In genomic region chr16:33878041-33878783, GRCm38 (mm10) we compare ENCODE assay signal across 8 mouse cellular contexts. TPM values are rescaled to one million over a fixed set of nuclear protein-coding genes. Genes with fewer than 3 reads are reported as not detected.
A peak's percentile ranks its signal among the peaks of the same experiment; 100 is the strongest.
DNase-seq lines count a peak whose midpoint lies in the region; ATAC-seq lines count a peak whose summit lies in the region.

No protein-coding gene starts in this region.

- H3K27me3 ChIP-seq in limb, embryonic 12.5 days: no peaks in the 10 kb centered on the region
- H3K27me3 ChIP-seq in limb, embryonic 10.5 days (ENCODE audit: low read depth, poor library complexity, severe bottlenecking): no peaks in the 10 kb centered on the region
- H3K27me3 ChIP-seq in embryonic facial prominence, embryonic 10.5 days (replicated peaks; ENCODE audit: low read depth, poor library complexity, severe bottlenecking): no peaks in the 10 kb centered on the region
- no peaks in the 10 kb centered on the region for H3K27me3 ChIP-seq in heart, embryonic 13.5 days (replicated peaks)
- H3K27me3 ChIP-seq in neural tube, embryonic 15.5 days (replicated peaks): no peaks in the 10 kb centered on the region

- H3K36me3 ChIP-seq in limb, embryonic 12.5 days: peaks cover 34% of the 10 kb centered on the region
- peaks cover 36% of the 10 kb centered on the region for H3K36me3 ChIP-seq in limb, embryonic 10.5 days
- peaks cover 34% of the 10 kb centered on the region for H3K36me3 ChIP-seq in embryonic facial prominence, embryonic 10.5 days (replicated peaks)
- peaks cover 17% of the 10 kb centered on the region; the same call in 1 of the 2 replicates for H3K36me3 ChIP-seq in heart, embryonic 13.5 days
- H3K36me3 ChIP-seq in neural tube, embryonic 15.5 days: no peaks in the 10 kb centered on the region

- no peak for DNase-seq in limb, embryonic 10.5 days (ENCODE audit: low spot score)
- DNase-seq in embryonic facial prominence, embryonic 10.5 days (ENCODE audit: low spot score): no peak
- peak; percentile 63 to 81 for DNase-seq in lung, postnatal 4 days
- no peak for DNase-seq in left cerebral cortex, adult 9 months (ENCODE audit: low spot score in 2 of 2)

- no peak overlapping the region for H3K4me3 ChIP-seq in limb, embryonic 12.5 days (replicated peaks)
- H3K4me3 ChIP-seq in limb, embryonic 10.5 days: no peak overlapping the region
- H3K4me3 ChIP-seq in embryonic facial prominence, embryonic 10.5 days: no peak overlapping the region
- no peak overlapping the region for H3K4me3 ChIP-seq in heart, embryonic 13.5 days
- no peak overlapping the region for H3K4me3 ChIP-seq in neural tube, embryonic 15.5 days (replicated peaks)

- no peaks in the 10 kb centered on the region for H3K9me3 ChIP-seq in limb, embryonic 12.5 days
- no peaks in the 10 kb centered on the region for H3K9me3 ChIP-seq in limb, embryonic 10.5 days (replicated peaks)
- H3K9me3 ChIP-seq in embryonic facial prominence, embryonic 10.5 days: no peaks in the 10 kb centered on the region
- H3K9me3 ChIP-seq in heart, embryonic 13.5 days: 0 out of 2 replicates have a peak, but pooled peaks cover 2% of the 10 kb centered on the region
- no peaks in the 10 kb centered on the region for H3K9me3 ChIP-seq in neural tube, embryonic 15.5 days (replicated peaks)

- ATAC-seq in limb, embryonic 12.5 days (ENCODE audit: insufficient number of reproducible peaks, insufficient read depth, low FRiP score, low TSS enrichment, low read depth): no peak
- no peak for ATAC-seq in heart, embryonic 13.5 days (ENCODE audit: extremely low read depth, insufficient number of reproducible peaks, low FRiP score, low TSS enrichment)
- ATAC-seq in erythroblast, adult 5-6 weeks (replicated peaks; ENCODE audit: low FRiP score, poor library complexity, severe bottlenecking): no peak
- no peak for ATAC-seq in neural tube, embryonic 15.5 days (ENCODE audit: low FRiP score)

- WGBS in limb, embryonic 12.5 days: 66% methylated on average over 6 of the region's 6 CpGs
- 73% methylated on average over 6 of the region's 6 CpGs for WGBS in limb, embryonic 10.5 days
- 70% methylated on average over 6 of the region's 6 CpGs for WGBS in embryonic facial prominence, embryonic 10.5 days
- WGBS in heart, embryonic 13.5 days: 58% methylated on average over 6 of the region's 6 CpGs
- WGBS in neural tube, embryonic 15.5 days: 69% methylated on average over 6 of the region's 6 CpGs

- peaks cover 20% of the 10 kb centered on the region for H3K4me1 ChIP-seq in limb, embryonic 12.5 days (replicated peaks)
- peaks cover 10% of the 10 kb centered on the region for H3K4me1 ChIP-seq in limb, embryonic 10.5 days
- H3K4me1 ChIP-seq in embryonic facial prominence, embryonic 10.5 days: peaks cover 37% of the 10 kb centered on the region
- peaks cover 68% of the 10 kb centered on the region for H3K4me1 ChIP-seq in heart, embryonic 13.5 days
- H3K4me1 ChIP-seq in neural tube, embryonic 15.5 days: peaks cover 15% of the 10 kb centered on the region

- H3K4me2 ChIP-seq in limb, embryonic 12.5 days: no peak overlapping the region
- H3K4me2 ChIP-seq in heart, embryonic 13.5 days: no peak overlapping the region
- no peak overlapping the region for H3K4me2 ChIP-seq in neural tube, embryonic 15.5 days

- H3K9ac ChIP-seq in limb, embryonic 12.5 days (replicated peaks): no peak overlapping the region
- H3K9ac ChIP-seq in heart, embryonic 13.5 days: peak overlapping the region; percentile 8; the same call in 1 of the 2 replicates
- H3K9ac ChIP-seq in neural tube, embryonic 15.5 days (replicated peaks): no peak overlapping the region

- H3K27ac ChIP-seq in limb, embryonic 12.5 days: peak overlapping the region; percentile 56; the same call in 1 of the 2 replicates
- no peak overlapping the region for H3K27ac ChIP-seq in limb, embryonic 10.5 days
- 0 out of 2 replicates have a peak overlapping the region, but pooled peaks have one; percentile 65 for H3K27ac ChIP-seq in embryonic facial prominence, embryonic 10.5 days (replicated peaks)
- H3K27ac ChIP-seq in heart, embryonic 13.5 days (replicated peaks): peak overlapping the region; percentile 62
- H3K27ac ChIP-seq in neural tube, embryonic 15.5 days (replicated peaks): no peak overlapping the region

RNA-seq across cellular contexts. Expression of gene Itgb5, which starts 48.7 kb away (rescaled TPM):
- polyA plus RNA-seq in limb, embryonic 12.5 days (2016; fragmentation: Nextera tagmentation; extraction: Ambion mirVana): 77.9 and 86.0 TPM in 2 replicates
- 64.3 and 67.1 TPM in 2 replicates for polyA plus RNA-seq in limb, embryonic 10.5 days (2016; fragmentation: Nextera tagmentation; extraction: Ambion mirVana)
- 62.1 and 64.1 TPM in 2 replicates for polyA plus RNA-seq in embryonic facial prominence, embryonic 10.5 days (2016; fragmentation: Nextera tagmentation; extraction: Ambion mirVana)
- 37.6 and 49.0 TPM in 2 replicates for polyA plus RNA-seq in heart, embryonic 13.5 days (2015; fragmentation: Nextera tagmentation; extraction: Ambion mirVana)
- 4.6 and 25.6 TPM in 2 replicates for total RNA-seq in erythroblast, adult 5-6 weeks (2015; ENCODE audit: low replicate concordance)
- 2.2 and 8.2 TPM in 2 replicates for total RNA-seq in erythroblast, adult 5-6 weeks (2017; ENCODE audit: low replicate concordance)
- 19.2 and 20.1 TPM in 2 replicates for polyA plus RNA-seq in neural tube, embryonic 15.5 days (2015; fragmentation: Nextera tagmentation; extraction: Ambion mirVana)

Comparison
In these comparisons a context has a peak if more than half of its experiments do, and no peak if none do; other contexts are left out.
1. H3K27ac ChIP-seq: peak in limb, embryonic 12.5 days (single experiment), embryonic facial prominence, embryonic 10.5 days (single experiment) and heart, embryonic 13.5 days (single experiment); none in limb, embryonic 10.5 days (single experiment) and neural tube, embryonic 15.5 days (single experiment).
2. DNase-seq: peak in lung, postnatal 4 days (2 of 2); none in limb, embryonic 10.5 days (single experiment), embryonic facial prominence, embryonic 10.5 days (single experiment) and left cerebral cortex, adult 9 months (0 of 2).